Comparison of ENCODE assay signal across 8 mouse cellular contexts in the genomic region with DNA sequence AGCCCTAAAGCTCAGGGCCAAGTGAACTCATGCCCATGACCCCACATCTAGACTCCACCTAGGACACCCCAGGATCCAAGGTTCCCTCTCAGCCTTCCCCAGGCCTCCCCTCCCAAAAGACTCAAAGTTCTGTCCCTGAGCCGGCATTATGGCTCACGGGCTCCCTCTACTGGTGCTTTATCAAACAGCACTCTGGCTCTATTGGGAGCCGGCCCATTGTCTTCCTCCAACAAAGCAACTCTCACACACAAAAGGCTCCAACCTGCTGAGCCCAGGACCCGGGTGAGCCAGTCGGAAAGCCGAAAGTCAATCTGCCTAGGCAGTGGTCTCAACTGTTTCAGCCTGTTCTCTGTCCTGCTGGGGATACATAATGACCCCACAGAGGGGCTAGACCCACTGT. TPM values are rescaled to one million over a fixed set of nuclear protein-coding genes. Genes with fewer than 3 reads are reported as not detected.
DNase-seq lines count a peak whose midpoint lies in the region; ATAC-seq lines count a peak whose summit lies in the region.

No protein-coding gene starts in this region.

- H3K9me3 ChIP-seq in liver, embryonic 12.5 days (replicated peaks), result no peaks in the 10 kb centered on the region
- H3K9me3 ChIP-seq in midbrain, embryonic 10.5 days (replicated peaks), result no peaks in the 10 kb centered on the region

- H3K4me1 ChIP-seq in liver, embryonic 12.5 days, result peaks cover 40% of the 10 kb centered on the region
- H3K4me1 ChIP-seq in midbrain, embryonic 10.5 days, result peaks cover 66% of the 10 kb centered on the region

- under 1% methylated on average over 6 of the region's 6 CpGs for WGBS in liver, embryonic 12.5 days (ENCODE audit: insufficient replicate concordance)
- 0% methylated on average over 6 of the region's 6 CpGs for WGBS in midbrain, embryonic 10.5 days

- peaks cover 27% of the 10 kb centered on the region for H3K27me3 ChIP-seq in liver, embryonic 12.5 days (replicated peaks)
- H3K27me3 ChIP-seq in midbrain, embryonic 10.5 days (ENCODE audit: low read depth, poor library complexity, severe bottlenecking), result 0 out of 2 replicates have a peak, but pooled peaks cover 3% of the 10 kb centered on the region

- H3K27ac ChIP-seq in liver, embryonic 12.5 days, result no peak overlapping the region
- H3K27ac ChIP-seq in midbrain, embryonic 10.5 days (replicated peaks), result peak overlapping the region; percentile 86

- H3K36me3 ChIP-seq in liver, embryonic 12.5 days, result no peaks in the 10 kb centered on the region
- H3K36me3 ChIP-seq in midbrain, embryonic 10.5 days, result no peaks in the 10 kb centered on the region

- no peak overlapping the region for H3K9ac ChIP-seq in liver, embryonic 12.5 days

- H3K4me3 ChIP-seq in liver, embryonic 12.5 days, result no peak overlapping the region
- no peak overlapping the region; the same call in 1 of the 2 replicates for H3K4me3 ChIP-seq in midbrain, embryonic 10.5 days

- no peak overlapping the region for H3K4me2 ChIP-seq in liver, embryonic 12.5 days

- no peak; the same call in 1 of the 2 replicates for ATAC-seq in liver, embryonic 12.5 days

- peak; percentile 68 for DNase-seq in liver
- peak; percentile 74 for DNase-seq in cerebellum, adult 9-10 months
- peak; percentile 77 for DNase-seq in forelimb bud, embryonic 11.5 days (ENCODE audit: low read depth, low spot score)
- DNase-seq in induced T-regulatory cell, adult 2 months (ENCODE audit: low read depth), result peak; percentile 84
- DNase-seq in left cerebral cortex, adult 18-20 months (ENCODE audit: low spot score in 2 of 2), result peak; percentile 65 to 74
- peak; percentile 91 for DNase-seq in midbrain, embryonic 10.5 days (ENCODE audit: low spot score)
- peak; percentile 20 to 61 for DNase-seq in spleen, adult 18-20 months

RNA-seq across cellular contexts. Expression of gene Gins2, which starts 29.0 kb away (rescaled TPM):
- 77.5 and 81.2 TPM in 2 replicates for polyA plus RNA-seq in liver, embryonic 12.5 days (2016; fragmentation: Nextera tagmentation; extraction: Ambion mirVana)
- 1 to 10 TPM; 2.1 to 2.4 TPM for total RNA-seq in left cerebral cortex, adult 18-20 months (2021)
- 162 and 192 TPM in 2 replicates for polyA plus RNA-seq in midbrain, embryonic 10.5 days (2016; fragmentation: Nextera tagmentation; extraction: Ambion mirVana)

RNA-seq across cellular contexts. Expression of gene 1190005I06Rik, which starts 29.3 kb away (rescaled TPM):
- polyA plus RNA-seq in liver, embryonic 12.5 days (2016; fragmentation: Nextera tagmentation; extraction: Ambion mirVana), result 0.83 and 1.3 TPM in 2 replicates
- 10 to 100 TPM; 10.1 to 15.6 TPM for total RNA-seq in left cerebral cortex, adult 18-20 months (2021)
- polyA plus RNA-seq in midbrain, embryonic 10.5 days (2016; fragmentation: Nextera tagmentation; extraction: Ambion mirVana), result 3.9 TPM in 2 replicates

RNA-seq across cellular contexts. Expression of gene Gm27021, which starts 49.8 kb away (rescaled TPM):
- polyA plus RNA-seq in liver, embryonic 12.5 days (2016; fragmentation: Nextera tagmentation; extraction: Ambion mirVana), result 0.69 and 0.79 TPM in 2 replicates
- total RNA-seq in left cerebral cortex, adult 18-20 months (2021), result under 1 TPM; 0.59 to 0.91 TPM
- polyA plus RNA-seq in midbrain, embryonic 10.5 days (2016; fragmentation: Nextera tagmentation; extraction: Ambion mirVana), result 3.1 and 3.5 TPM in 2 replicates

RNA-seq across cellular contexts. Expression of gene Cox4i1, which starts 49.9 kb away (rescaled TPM):
- polyA plus RNA-seq in liver, embryonic 12.5 days (2016; fragmentation: Nextera tagmentation; extraction: Ambion mirVana), result 769 and 831 TPM in 2 replicates
- 1,000 to 10,000 TPM; 1,182 TPM for total RNA-seq in left cerebral cortex, adult 18-20 months (2021)
- 948 and 963 TPM in 2 replicates for polyA plus RNA-seq in midbrain, embryonic 10.5 days (2016; fragmentation: Nextera tagmentation; extraction: Ambion mirVana)

RNA-seq across cellular contexts. Expression of gene Emc8, which starts 50.3 kb away (rescaled TPM):
- 171 and 180 TPM in 2 replicates for polyA plus RNA-seq in liver, embryonic 12.5 days (2016; fragmentation: Nextera tagmentation; extraction: Ambion mirVana)
- 10 to 100 TPM; 71.4 to 79.7 TPM for total RNA-seq in left cerebral cortex, adult 18-20 months (2021)
- 347 and 384 TPM in 2 replicates for polyA plus RNA-seq in midbrain, embryonic 10.5 days (2016; fragmentation: Nextera tagmentation; extraction: Ambion mirVana)

Comparison
In these comparisons a context has a peak if more than half of its experiments do, and no peak if none do; other contexts are left out.
1. DNase-seq: peak in every context shown above with its lines; median percentile 91 in midbrain, embryonic 10.5 days; 84 in induced T-regulatory cell, adult 2 months; 77 in forelimb bud, embryonic 11.5 days; 74 in cerebellum, adult 9-10 months; 70 in left cerebral cortex, adult 18-20 months; 68 in liver; 40 in spleen, adult 18-20 months.